Mouse (Mus musculus) gastrocnemius, postnatal 36 days (tissue): ENCODE data around the gene Arhgef3. TPM values are rescaled to one million over a fixed set of nuclear protein-coding genes. Genes with fewer than 3 reads are reported as not detected.
A peak's percentile ranks its signal among the peaks of the same experiment; 100 is the strongest.

ENCODE experiments used
- DNase-seq, 2 experiments: peaks; one replicate each; pipeline ENCODE4 v3.0.0; 2022
- intact Hi-C: fragments of 180-260 bp; cut with DNase I; formaldehyde crosslinking; loops from one replicate; pipeline ENCODE4 v1.15.1; 2025
- total RNA-seq, 2 experiments: library from RNA; stranded (reverse); gene quantifications; 2 replicates each; pipeline ENCODE4 v1.2.3; 2021

Gene Arhgef3
- total RNA-seq, 2 experiments from 2014 or later, result 8.7 to 10.1 TPM

- DNase-seq, result no peak
- intact Hi-C loops, result no loop called here
Measured at GRCm38 (mm10) chr14:27219668-27220067, 105.0 kb downstream of the Arhgef3 start.

GRCm38 (mm10) chr14:27220297-27220696, 105.6 kb downstream of the Arhgef3 start:
- no peak for DNase-seq
- intact Hi-C loops, result no loop called here

- DNase-seq, result no peak
- intact Hi-C loops, result no loop called here
Measured at GRCm38 (mm10) chr14:27224636-27225035, 109.9 kb downstream of the Arhgef3 start.

GRCm38 (mm10) chr14:27226288-27226687, 111.6 kb downstream of the Arhgef3 start:
- intact Hi-C loops, result no loop called here

GRCm38 (mm10) chr14:27228288-27228687, 113.6 kb downstream of the Arhgef3 start:
- DNase-seq, result no peak
- intact Hi-C loops, result no loop called here

More at GRCm38 (mm10) chr14:27226288-27226687, 111.6 kb downstream of the Arhgef3 start:
- DNase-seq, result no peak

- DNase-seq, result no peak
- intact Hi-C loops, result no loop called here
Measured at GRCm38 (mm10) chr14:27228941-27229371, 114.3 kb downstream of the Arhgef3 start.

- DNase-seq, result no peak
- intact Hi-C loops, result no loop called here
Measured at GRCm38 (mm10) chr14:27229441-27230147, 114.9 kb downstream of the Arhgef3 start.

GRCm38 (mm10) chr14:27230262-27231022, 115.7 kb downstream of the Arhgef3 start:
- intact Hi-C loops, result no loop called here
- DNase-seq, result peak in 1 of 2 experiments; percentile 36

GRCm38 (mm10) chr14:27231506-27231905, 116.8 kb downstream of the Arhgef3 start:
- no peak for DNase-seq
- intact Hi-C loops, result no loop called here

GRCm38 (mm10) chr14:27231974-27232780, 117.5 kb downstream of the Arhgef3 start:
- intact Hi-C loops, result no loop called here
- DNase-seq, result no peak

- intact Hi-C loops, result no loop called here
Measured at GRCm38 (mm10) chr14:27233056-27233455, 118.4 kb downstream of the Arhgef3 start.

GRCm38 (mm10) chr14:27233656-27234055, 119.0 kb downstream of the Arhgef3 start:
- intact Hi-C loops, result no loop called here
- DNase-seq, result no peak

More at GRCm38 (mm10) chr14:27233056-27233455, 118.4 kb downstream of the Arhgef3 start:
- no peak for DNase-seq

- intact Hi-C loops, result no loop called here
- DNase-seq, result no peak
Measured at GRCm38 (mm10) chr14:27234270-27234840, 119.7 kb downstream of the Arhgef3 start.

- intact Hi-C loops, result no loop called here
- no peak for DNase-seq
Measured at GRCm38 (mm10) chr14:27235897-27236553, 121.3 kb downstream of the Arhgef3 start.

- intact Hi-C loops, result no loop called here
- no peak for DNase-seq
Measured at GRCm38 (mm10) chr14:27237522-27238187, 123.0 kb downstream of the Arhgef3 start.

GRCm38 (mm10) chr14:27238600-27239118, 124.0 kb downstream of the Arhgef3 start:
- no peak for DNase-seq
- intact Hi-C loops, result no loop called here

GRCm38 (mm10) chr14:27239551-27240091, 124.9 kb downstream of the Arhgef3 start:
- no peak for DNase-seq
- intact Hi-C loops, result no loop called here

- DNase-seq, result no peak
- intact Hi-C loops, result no loop called here
Measured at GRCm38 (mm10) chr14:27242253-27242652, 127.6 kb downstream of the Arhgef3 start.

GRCm38 (mm10) chr14:27242769-27243168, 128.1 kb downstream of the Arhgef3 start:
- intact Hi-C loops, result no loop called here
- DNase-seq, result no peak
